Mouse (Mus musculus) MEL (cell line): ENCODE results near the gene Grip2. TPM values are rescaled to one million over a fixed set of nuclear protein-coding genes. Genes with fewer than 3 reads are reported as not detected.
A peak's percentile ranks its signal among the peaks of the same experiment; 100 is the strongest.

Experiments
- DNase-seq: peaks from one replicate; pipeline ENCODE4 v3.0.0; 2011; ENCODE audit warnings: low read depth, low spot score
- H3K27ac ChIP-seq: 2 replicates; pipeline ENCODE4 v1.5.1; 2012; ENCODE audit warnings: low read depth, mild to moderate bottlenecking, control low read depth, low read length, moderate library complexity; ENCODE audit not compliant: control insufficient read depth
- H3K27me3 ChIP-seq, 2 experiments: fragments of 150-350 bp in 1 of 2; sonication (generic) in 1 of 2; 2 replicates each; pipeline ENCODE4 v1.6.1; 2012; ENCODE audit warnings: low read length in 2 of 2, mild to moderate bottlenecking in 2 of 2, improper control_type of control experiment in 1 of 2, moderate library complexity in 1 of 2; ENCODE audit not compliant: insufficient read depth in 2 of 2, control insufficient read depth in 1 of 2
- H3K36me3 ChIP-seq, 2 experiments: 2 replicates each; pipeline ENCODE4 v1.6.1; 2012 to 2014; ENCODE audit warnings: low read length in 2 of 2, improper control_type of control experiment in 1 of 2, inconsistent platforms in 1 of 2, mild to moderate bottlenecking in 1 of 2; ENCODE audit not compliant: insufficient read depth in 2 of 2, control insufficient read depth in 1 of 2
- H3K4me1 ChIP-seq, 2 experiments: fragments of 150-350 bp in 1 of 2; sonication (generic) in 1 of 2; 2 replicates each; pipeline ENCODE4 v1.6.1; 2012; ENCODE audit warnings: low read length in 2 of 2, improper control_type of control experiment in 1 of 2, mild to moderate bottlenecking in 1 of 2; ENCODE audit not compliant: insufficient read depth in 2 of 2, control insufficient read depth in 1 of 2
- H3K4me3 ChIP-seq, 2 experiments: fragments of 150-350 bp in 1 of 2; sonication (generic) in 1 of 2; 2 replicates each; pipeline ENCODE4 v1.5.1; 2012; ENCODE audit warnings: low read depth in 2 of 2, low read length in 2 of 2, mild to moderate bottlenecking in 2 of 2, moderate library complexity in 2 of 2, control low read depth in 1 of 2, improper control_type of control experiment in 1 of 2; ENCODE audit not compliant: control insufficient read depth in 1 of 2, insufficient read depth in 1 of 2
- H3K79me2 ChIP-seq: 2 replicates; pipeline ENCODE4 v1.6.1; 2012; ENCODE audit warnings: mild to moderate bottlenecking, low read length, moderate library complexity; ENCODE audit not compliant: control insufficient read depth, poor library complexity, insufficient read depth
- H3K9ac ChIP-seq: 2 replicates; pipeline ENCODE4 v1.6.1; 2012; ENCODE audit warnings: low read depth, mild to moderate bottlenecking, control low read depth, low read length, moderate library complexity; ENCODE audit not compliant: control insufficient read depth, poor library complexity, severe bottlenecking
- H3K9me3 ChIP-seq: fragments of 150-350 bp; sonication (generic); replicated peaks from 2 replicates; pipeline ENCODE4 v1.6.1; 2012; ENCODE audit warnings: mild to moderate bottlenecking, low read length, improper control_type of control experiment, moderate library complexity; ENCODE audit not compliant: insufficient read depth
- BHLHE40 ChIP-seq: IDR thresholded peaks from 2 replicates; pipeline ENCODE4 v1.6.1; 2012; ENCODE audit warnings: low read depth, mild to moderate bottlenecking, inconsistent platforms, low read length, improper control_type of control experiment, borderline replicate concordance
- CHD2 ChIP-seq: IDR thresholded peaks from 2 replicates; pipeline ENCODE4 v1.6.1; 2011; ENCODE audit warnings: low read length, improper control_type of control experiment
- CTCF ChIP-seq, 3 experiments: IDR thresholded peaks in 2 of 3; conservative IDR thresholded peaks in 1 of 3; 2 replicates each; pipeline ENCODE4 v1.5.1; 2011 to 2012; ENCODE audit warnings: low read length in 3 of 3, low read depth in 2 of 3, mild to moderate bottlenecking in 2 of 3, improper control_type of control experiment in 1 of 3, inconsistent platforms in 1 of 3, mixed read lengths in 1 of 3, moderate library complexity in 1 of 3; ENCODE audit not compliant: control insufficient read depth in 1 of 3, insufficient read depth in 1 of 3, poor library complexity in 1 of 3, severe bottlenecking in 1 of 3
- E2F4 ChIP-seq: IDR thresholded peaks from 2 replicates; pipeline ENCODE4 v1.6.1; 2011; ENCODE audit warnings: low read depth, low read length, improper control_type of control experiment, borderline replicate concordance
- EP300 ChIP-seq, 2 experiments: IDR thresholded peaks; 2 replicates each; pipeline ENCODE4 v1.6.1; 2011; ENCODE audit warnings: improper control_type of control experiment in 2 of 2, low read length in 2 of 2, low read depth in 1 of 2, mild to moderate bottlenecking in 1 of 2
- ETS1 ChIP-seq: IDR thresholded peaks from 2 replicates; pipeline ENCODE4 v1.6.1; 2012; ENCODE audit warnings: low read depth, mild to moderate bottlenecking, inconsistent platforms, low read length, improper control_type of control experiment, moderate library complexity
- GATA1 ChIP-seq: IDR thresholded peaks from 2 replicates; pipeline ENCODE4 v1.6.1; 2011; ENCODE audit warnings: low read depth, low read length, improper control_type of control experiment
- HCFC1 ChIP-seq: IDR thresholded peaks from 2 replicates; pipeline ENCODE4 v1.6.1; 2012; ENCODE audit warnings: low read depth, mild to moderate bottlenecking, inconsistent platforms, low read length, improper control_type of control experiment, moderate library complexity
- KAT2A ChIP-seq: conservative IDR thresholded peaks from 2 replicates; pipeline ENCODE4 v1.6.1; 2012; ENCODE audit warnings: low read depth, low read length, improper control_type of control experiment, inconsistent platforms
- MAX ChIP-seq: IDR thresholded peaks from 2 replicates; pipeline ENCODE4 v1.6.1; 2011; ENCODE audit warnings: low read length, improper control_type of control experiment
- MAZ ChIP-seq: IDR thresholded peaks from 2 replicates; pipeline ENCODE4 v1.6.1; 2012; ENCODE audit warnings: low read depth, mild to moderate bottlenecking, inconsistent platforms, low read length, improper control_type of control experiment
- MXI1 ChIP-seq: IDR thresholded peaks from 2 replicates; pipeline ENCODE4 v1.6.1; 2011; ENCODE audit warnings: mild to moderate bottlenecking, low read depth, low read length, improper control_type of control experiment
- MYB ChIP-seq: IDR thresholded peaks from 2 replicates; pipeline ENCODE4 v1.6.1; 2011; ENCODE audit warnings: mild to moderate bottlenecking, low read depth, low read length, improper control_type of control experiment
- POLR2A ChIP-seq, 2 experiments: IDR thresholded peaks; 2 replicates each; pipeline ENCODE4 v1.6.1; 2011 to 2012; ENCODE audit warnings: low read length in 2 of 2, mild to moderate bottlenecking in 2 of 2, control low read depth in 1 of 2, improper control_type of control experiment in 1 of 2, low read depth in 1 of 2, moderate library complexity in 1 of 2; ENCODE audit not compliant: control insufficient read depth in 1 of 2, insufficient read depth in 1 of 2, poor library complexity in 1 of 2
- POLR2AphosphoS2 ChIP-seq: IDR thresholded peaks from 2 replicates; pipeline ENCODE4 v1.6.1; 2011; ENCODE audit warnings: low read length, improper control_type of control experiment
- RAD21 ChIP-seq: IDR thresholded peaks from 2 replicates; pipeline ENCODE4 v1.6.1; 2011; ENCODE audit warnings: mild to moderate bottlenecking, low read depth, low read length, improper control_type of control experiment
- SMC3 ChIP-seq: IDR thresholded peaks from 2 replicates; pipeline ENCODE4 v1.6.1; 2011; ENCODE audit warnings: low read depth, low read length, improper control_type of control experiment
- TAL1 ChIP-seq: IDR thresholded peaks from 2 replicates; pipeline ENCODE4 v1.6.1; 2012; ENCODE audit warnings: mild to moderate bottlenecking, inconsistent platforms, low read length, moderate library complexity, mixed read lengths
- TBP ChIP-seq: IDR thresholded peaks from 2 replicates; pipeline ENCODE4 v1.8.0; 2011; ENCODE audit warnings: low read depth, low read length, improper control_type of control experiment
- USF1 ChIP-seq: IDR thresholded peaks from 2 replicates; pipeline ENCODE4 v1.6.1; 2014; ENCODE audit warnings: low read depth, mild to moderate bottlenecking, inconsistent platforms, low read length, improper control_type of control experiment, moderate library complexity
- USF2 ChIP-seq, 2 experiments: IDR thresholded peaks; 2 replicates each; pipeline ENCODE4 v1.6.1; 2011 to 2012; ENCODE audit warnings: improper control_type of control experiment in 2 of 2, low read length in 2 of 2, borderline replicate concordance in 1 of 2, inconsistent platforms in 1 of 2, low read depth in 1 of 2, mild to moderate bottlenecking in 1 of 2; ENCODE audit not compliant: insufficient read depth in 1 of 2
- ZC3H11A ChIP-seq: IDR thresholded peaks from 2 replicates; pipeline ENCODE4 v1.6.1; 2012; ENCODE audit warnings: low read depth, mild to moderate bottlenecking, inconsistent platforms, low read length, improper control_type of control experiment
- ZKSCAN1 ChIP-seq: IDR thresholded peaks from 2 replicates; pipeline ENCODE4 v1.6.1; 2012; ENCODE audit warnings: low read depth, mild to moderate bottlenecking, inconsistent platforms, low read length, improper control_type of control experiment, moderate library complexity
- ZMIZ1 ChIP-seq: IDR thresholded peaks from 2 replicates; pipeline ENCODE4 v1.6.1; 2012; ENCODE audit warnings: low read depth, mild to moderate bottlenecking, inconsistent platforms, low read length, improper control_type of control experiment, moderate library complexity
- ZNF384 ChIP-seq: IDR thresholded peaks from 2 replicates; pipeline ENCODE4 v1.6.1; 2012; ENCODE audit warnings: low read depth, mild to moderate bottlenecking, inconsistent platforms, low read length, improper control_type of control experiment
- polyA plus RNA-seq, 2 experiments: library from polyadenylated mRNA; stranded (reverse) in 1 of 2; unstranded in 1 of 2; fragments of >175 nt in 1 of 2; fragments of >200 nt in 1 of 2; gene quantifications; 2 replicates each; pipeline versions ENCODE4 v1.2.1 to v1.2.4; 2012; ENCODE audit warnings: low replicate concordance in 2 of 2, low read depth in 1 of 2; ENCODE audit not compliant: insufficient read length in 2 of 2, insufficient read depth in 1 of 2, missing spikeins in 1 of 2
- total RNA-seq: library from RNA; depleted of rRNA; stranded (reverse); fragments of 300-350 nt; gene quantifications from 2 replicates; pipeline ENCODE4 v1.2.3, GENCODE M21; 2012

The Grip2 gene
- total and polyA plus RNA-seq, 3 experiments = not detected

- no peak overlapping the region for H3K9ac ChIP-seq
- H3K9me3 ChIP-seq = no peaks in the 10 kb centered on the region
- no peak for TF ChIP-seq MYB
- no peak for TF ChIP-seq POLR2A (IDR thresholded peaks at IDR 0.05; ENCODE audit: control insufficient read depth in 1 of 2, insufficient read depth in 1 of 2, low read depth in 1 of 2, low read length in 2 of 2, poor library complexity in 1 of 2)
- TF ChIP-seq RAD21 = peak; percentile 43
- TF ChIP-seq EP300 (IDR thresholded peaks at IDR 0.05; ENCODE audit: low read depth in 1 of 2, low read length in 2 of 2) = no peak
- no peak for TF ChIP-seq ZKSCAN1
- TF ChIP-seq ZMIZ1 = no peak
- TF ChIP-seq TBP = no peak
- TF ChIP-seq HCFC1 = no peak
- no peak for TF ChIP-seq MXI1
- TF ChIP-seq MAX = no peak
- TF ChIP-seq SMC3 = peak; percentile 54
- no peak for TF ChIP-seq USF1
- no peak for TF ChIP-seq BHLHE40
- TF ChIP-seq E2F4 = no peak
- no peak for TF ChIP-seq MAZ
- no peak for TF ChIP-seq GATA1
- no peak for TF ChIP-seq CHD2
- TF ChIP-seq ZNF384 = no peak
- TF ChIP-seq POLR2AphosphoS2 = no peak
- TF ChIP-seq TAL1 = no peak
- peak; percentile 42 to 55 (median 46) for TF ChIP-seq CTCF (IDR thresholded peaks at IDR 0.05 in 2 of 3, conservative IDR thresholded peaks at IDR 0.05 in 1 of 3; ENCODE audit: control insufficient read depth in 1 of 3, insufficient read depth in 1 of 3, low read depth in 2 of 3, low read length in 3 of 3, poor library complexity in 1 of 3, severe bottlenecking in 1 of 3)
- TF ChIP-seq KAT2A = no peak
- TF ChIP-seq ZC3H11A = peak; percentile 31; the same call in 1 of the 2 replicates
- no peak for TF ChIP-seq ETS1
- no peak for TF ChIP-seq USF2 (IDR thresholded peaks at IDR 0.05; ENCODE audit: borderline replicate concordance in 1 of 2, insufficient read depth in 1 of 2, low read depth in 1 of 2, low read length in 2 of 2)
- peak; percentile 30 for DNase-seq
- no peaks in the 10 kb centered on the region; a peak in 1 of 4 replicates for H3K36me3 ChIP-seq
- no peak overlapping the region for H3K27ac ChIP-seq
- H3K4me3 ChIP-seq = no peak overlapping the region
- H3K79me2 ChIP-seq = no peaks in the 10 kb centered on the region
- H3K4me1 ChIP-seq = no peaks in the 10 kb centered on the region
- H3K27me3 ChIP-seq = no peaks in the 10 kb centered on the region
These were observed 76.1 kb downstream of the Grip2 start for GRCm38 (mm10) chr6:91750976-91751375.
